Mouse (Mus musculus) c-Kit-positive CD71-positive TER-119-negative erythroid progenitor cells, embryonic 14.5 days (primary cell): ENCODE results near the gene Tubgcp6.

Experiments used
- DNase-seq: peaks from one replicate; pipeline ENCODE4 v3.0.0-alpha.2; 2013; ENCODE audit warnings: low read depth

Gene Tubgcp6

GRCm38 (mm10) chr15:89122649-89123366 is at the start of gene Tubgcp6:
Gene Tubgcp6, minus strand, starts transcription at chr15:89123112.
- DNase-seq, result peak; percentile 97

DNA sequence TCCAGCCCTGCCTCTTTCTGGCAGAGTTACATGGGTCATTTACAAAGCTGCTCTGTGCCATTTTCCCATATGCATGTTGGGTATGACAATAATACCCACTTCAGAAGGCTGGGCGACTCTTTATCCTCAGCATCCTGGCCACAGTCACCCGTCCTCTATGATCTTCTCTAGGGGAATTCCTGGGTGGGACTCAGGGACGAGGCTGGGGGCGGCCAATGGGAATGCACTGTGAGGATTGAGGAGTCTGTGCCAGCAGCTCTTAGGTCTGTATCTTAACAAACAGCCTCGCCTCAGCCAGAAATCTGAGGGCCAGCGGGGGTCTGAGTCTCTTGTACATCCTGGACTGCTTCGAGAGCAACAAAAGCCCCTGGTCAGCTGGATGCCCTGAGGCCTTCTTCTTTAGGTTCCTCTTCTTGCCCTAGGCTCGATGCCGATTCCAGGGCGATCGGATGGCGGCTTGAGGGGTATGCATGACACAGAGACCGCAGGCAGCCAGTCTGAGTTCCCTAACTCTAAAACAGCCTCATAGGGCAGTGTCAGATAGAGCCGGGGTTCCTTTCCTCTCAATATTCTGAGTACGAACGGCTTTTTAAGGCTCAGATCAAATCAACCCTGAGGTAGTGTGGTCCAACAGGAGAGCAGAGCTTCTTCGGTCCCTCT is 49.5 kb upstream of the Tubgcp6 start:
- no peak for DNase-seq

DNA sequence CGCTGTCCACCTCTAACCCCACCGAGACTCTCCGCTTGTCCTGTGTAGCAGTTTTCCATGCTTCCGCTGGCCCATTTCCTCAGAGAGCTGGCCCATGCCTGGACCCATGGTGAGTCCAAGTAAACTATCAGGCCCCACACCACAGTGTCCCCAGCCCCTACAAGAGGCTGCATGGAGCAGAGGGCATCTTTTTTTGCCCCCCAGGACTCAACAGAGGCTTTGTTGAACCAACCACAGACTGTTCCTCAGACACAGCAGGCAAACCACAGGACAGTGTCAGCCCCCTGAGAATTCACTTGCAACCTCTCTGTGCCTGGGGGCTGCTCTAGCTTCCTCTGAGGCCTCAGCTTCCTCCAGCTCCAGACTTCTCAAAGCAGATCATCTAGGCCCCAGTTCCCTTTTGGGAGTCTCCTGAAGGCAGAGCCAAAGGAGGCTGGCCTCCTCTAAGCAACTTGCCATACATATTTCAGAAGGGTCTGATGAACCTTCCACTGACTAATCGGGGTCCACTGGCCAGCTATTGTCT is 48.7 kb upstream of the Tubgcp6 start:
- no peak for DNase-seq

DNA sequence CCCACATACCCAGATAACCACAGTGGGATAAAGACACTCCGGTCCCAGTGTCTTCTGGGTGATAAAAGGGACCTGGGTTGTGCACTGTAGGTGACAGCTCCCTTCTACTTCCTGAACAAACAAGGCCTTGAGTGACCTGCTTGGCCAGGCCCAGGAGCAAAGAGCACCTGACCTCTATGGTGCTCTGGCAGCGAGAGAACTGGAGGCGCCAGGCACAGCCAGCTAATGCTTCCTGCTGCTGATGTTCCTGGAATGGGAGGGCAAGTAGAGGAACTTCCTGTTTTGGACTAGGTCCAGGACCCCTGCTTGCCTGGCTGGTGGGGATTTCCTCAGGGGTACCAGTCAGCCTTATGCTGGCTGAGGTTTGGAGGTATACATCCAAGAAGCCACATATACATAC is 47.2 kb upstream of the Tubgcp6 start:
- no peak for DNase-seq

- no peak for DNase-seq
Observed at GRCm38 (mm10) chr15:89169431-89169830, 46.5 kb upstream of the Tubgcp6 start.

DNA sequence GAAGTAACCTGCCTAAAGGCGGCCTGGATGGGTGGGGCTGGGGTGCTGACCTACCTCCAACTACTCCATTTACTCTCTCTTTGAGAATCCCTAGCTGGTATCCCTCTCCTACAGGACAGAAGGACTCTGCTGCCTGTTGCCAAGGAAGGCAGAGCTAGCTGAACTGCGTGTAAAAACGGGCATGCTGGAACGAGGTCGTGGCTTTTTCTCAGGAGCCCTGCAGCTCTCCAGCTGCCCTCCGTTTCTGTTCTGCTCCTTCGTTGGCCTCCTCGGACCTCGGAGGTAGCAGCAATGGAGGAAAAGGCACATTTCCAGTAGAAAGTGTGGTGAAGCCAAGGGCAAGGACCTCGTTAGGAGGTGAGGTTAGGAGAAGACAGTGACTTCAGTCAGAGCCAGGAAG is 46.0 kb upstream of the Tubgcp6 start:
- DNase-seq, result no peak

GRCm38 (mm10) chr15:89165478-89165877 is 42.6 kb upstream of the Tubgcp6 start:
- DNase-seq, result no peak

- no peak for DNase-seq
Observed at GRCm38 (mm10) chr15:89161397-89161796, 38.5 kb upstream of the Tubgcp6 start.

DNA sequence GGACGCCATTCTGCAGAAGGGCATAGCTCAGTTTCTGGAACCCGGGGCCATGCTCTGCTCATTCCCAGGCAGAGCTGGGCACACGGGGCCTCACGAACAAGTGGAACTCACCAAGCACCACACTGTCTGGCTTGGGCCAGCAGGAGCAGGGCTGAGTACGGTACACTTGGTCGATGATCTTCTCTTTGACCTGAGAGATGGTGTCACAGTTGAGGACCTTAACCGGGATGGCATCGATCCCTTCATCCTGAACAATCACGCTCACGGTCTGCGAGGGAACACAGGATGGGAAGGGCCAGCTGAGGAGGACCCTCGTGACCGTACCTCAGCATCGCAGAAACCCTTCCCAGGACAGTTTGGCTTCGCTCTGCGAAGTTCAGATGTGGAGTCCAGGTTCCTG is 35.6 kb upstream of the Tubgcp6 start:
- no peak for DNase-seq

- DNase-seq, result peak; percentile 62
Observed at GRCm38 (mm10) chr15:89157954-89158353, 35.0 kb upstream of the Tubgcp6 start.

DNA sequence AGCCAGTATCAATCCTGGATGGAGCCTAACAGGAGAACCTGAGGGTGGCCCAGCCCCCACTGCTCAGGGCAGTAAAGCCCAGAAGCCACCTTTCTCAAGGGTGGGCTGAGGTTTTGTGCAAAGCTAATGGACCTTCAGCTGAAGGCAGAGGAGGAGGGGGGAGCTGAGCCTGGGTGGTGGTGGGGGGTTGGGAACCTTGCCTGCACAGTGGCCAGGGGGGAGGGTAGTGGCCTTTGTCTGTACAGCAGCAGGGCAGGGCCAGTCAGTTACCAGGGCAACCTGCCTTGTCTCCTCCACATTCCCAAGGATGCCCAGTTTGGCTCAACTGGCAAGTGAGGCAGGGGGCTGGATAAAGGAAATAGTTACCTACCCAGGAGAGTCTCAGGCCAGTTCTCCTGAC is 29.4 kb upstream of the Tubgcp6 start:
- no peak for DNase-seq

GRCm38 (mm10) chr15:89150041-89150390 is 27.1 kb upstream of the Tubgcp6 start:
- peak; percentile 51 for DNase-seq

DNA sequence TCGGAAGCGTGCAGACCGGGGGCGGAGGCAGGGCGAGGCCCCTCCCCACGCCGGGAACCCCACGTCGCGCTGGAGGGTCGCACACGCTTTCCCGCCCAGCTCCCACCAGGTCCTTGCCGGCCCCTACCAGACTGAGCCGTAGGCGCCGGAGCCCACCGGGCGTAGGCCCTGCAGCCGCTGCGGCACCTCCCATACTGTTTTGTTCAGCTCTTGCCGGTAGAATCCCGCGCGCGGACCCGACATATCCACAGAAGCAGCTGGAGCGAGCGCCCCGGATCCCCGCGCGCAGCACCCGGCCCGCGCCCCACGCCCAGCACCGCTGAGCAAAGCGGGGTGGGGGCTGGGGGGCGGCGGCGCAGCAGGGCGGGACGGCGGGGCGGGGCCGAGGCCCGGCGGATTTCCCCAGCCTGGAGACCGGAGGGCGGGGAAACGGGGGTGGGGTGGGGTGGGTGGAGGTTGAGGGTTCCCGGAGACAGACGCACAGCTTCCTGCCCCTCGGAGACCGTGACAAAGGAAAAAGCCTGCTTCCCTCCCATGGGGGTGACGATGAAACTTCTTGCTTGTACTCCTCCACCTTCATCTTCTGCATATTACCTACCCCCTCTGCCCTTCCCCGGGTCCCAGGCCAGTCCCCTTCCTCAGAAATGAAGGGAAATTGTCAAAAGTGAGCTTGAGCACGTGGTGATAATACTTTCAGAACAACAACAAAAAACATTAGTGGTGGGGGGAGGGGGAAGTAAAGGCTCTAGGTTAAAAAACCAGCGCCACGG is 26.5 kb upstream of the Tubgcp6 start, which contains the start of gene Mapk11:
Gene Mapk11, minus strand, starts transcription at position 358 of the 770 bp plus-strand sequence.
- DNase-seq, result no peak

GRCm38 (mm10) chr15:89148496-89149270 is 25.8 kb upstream of the Tubgcp6 start:
- DNase-seq, result no peak

DNA sequence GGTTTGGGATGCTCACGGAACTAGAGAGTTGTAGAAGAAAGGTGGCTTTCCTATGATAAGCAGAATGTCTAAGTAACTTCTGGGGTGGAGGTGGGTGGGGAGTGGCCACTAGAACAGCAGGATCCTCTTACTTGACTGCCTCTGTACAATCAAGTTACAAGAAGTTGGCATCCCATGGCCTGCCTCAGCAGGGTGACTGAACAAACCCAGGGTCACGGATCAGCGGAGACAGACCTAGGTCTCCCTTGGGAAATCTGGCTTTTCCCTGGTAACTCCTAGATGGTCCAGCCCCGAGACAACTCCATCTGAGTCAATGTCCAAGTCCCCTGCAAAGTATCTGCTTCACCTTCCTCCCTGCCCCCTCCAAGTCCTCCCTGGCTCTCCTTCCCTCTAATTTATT is 25.0 kb upstream of the Tubgcp6 start:
- no peak for DNase-seq

GRCm38 (mm10) chr15:89147456-89147855 is 24.5 kb upstream of the Tubgcp6 start:
- no peak for DNase-seq

GRCm38 (mm10) chr15:89147024-89147423 is 24.1 kb upstream of the Tubgcp6 start:
- no peak for DNase-seq

DNA sequence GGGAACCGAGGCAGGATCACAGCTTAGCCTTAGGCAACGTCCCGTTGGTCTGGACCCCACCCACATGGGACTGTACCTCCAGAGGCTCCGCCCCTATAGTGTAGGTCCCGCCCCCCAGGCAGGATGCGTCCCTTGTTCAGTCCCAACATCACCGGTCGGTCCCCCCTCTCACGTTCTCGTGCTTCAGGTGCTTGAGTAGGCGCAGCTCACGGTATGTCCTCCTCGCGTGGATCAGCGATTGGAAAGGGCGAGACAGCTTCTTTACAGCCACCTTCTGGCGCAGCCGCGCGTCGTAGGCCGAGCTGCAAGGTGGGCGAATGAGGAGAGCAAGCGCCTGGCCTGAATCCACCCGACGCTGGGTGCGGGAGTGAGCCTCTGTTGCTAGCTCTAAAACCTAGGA is 23.6 kb upstream of the Tubgcp6 start:
- no peak for DNase-seq

GRCm38 (mm10) chr15:89145813-89146350 is 23.0 kb upstream of the Tubgcp6 start:
- DNase-seq, result no peak

GRCm38 (mm10) chr15:89144965-89145364 is 22.1 kb upstream of the Tubgcp6 start:
- no peak for DNase-seq

GRCm38 (mm10) chr15:89143134-89143533 is 20.2 kb upstream of the Tubgcp6 start:
- no peak for DNase-seq

DNA sequence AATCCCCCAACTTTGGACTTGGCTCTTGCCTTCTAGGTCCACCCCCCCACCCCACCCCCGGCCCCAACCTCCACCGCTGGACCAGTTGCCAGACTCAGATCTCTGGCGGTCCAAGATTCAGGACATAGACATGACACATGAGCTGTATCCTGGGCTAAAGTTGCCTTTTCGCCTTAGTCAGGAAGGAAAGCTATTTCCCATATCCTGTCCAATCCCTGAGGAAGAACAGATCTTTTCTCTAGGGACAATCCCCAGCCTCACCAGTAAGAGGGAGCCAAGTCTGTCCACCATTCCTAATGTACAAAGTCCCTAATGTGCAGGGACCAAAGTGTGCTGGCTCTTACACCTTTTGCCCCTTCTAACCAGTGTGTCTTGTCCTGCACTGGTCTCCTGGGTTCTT is 19.0 kb upstream of the Tubgcp6 start:
- DNase-seq, result no peak
